Mouse (Mus musculus): ENCODE measurements around the gene Zfp456. TPM values are rescaled to one million over a fixed set of nuclear protein-coding genes. Genes with fewer than 3 reads are reported as not detected.
A peak's percentile ranks its signal among the peaks of the same experiment; 100 is the strongest.
"Not testable (repeated sequence)": the region's sequence is repeated elsewhere in the genome, so short reads cannot be mapped to it uniquely, and the experiment has no call there.

Gene Zfp456
- 0.52 and 1.0 TPM in 2 replicates for polyA plus RNA-seq (2015; fragmentation: Nextera tagmentation; extraction: Ambion mirVana)

GRCm38 (mm10) chr13:67375050-67375911 is at the start of gene Zfp456, which contains the start of gene Gm28041:
Gene Zfp456 (minus strand): TSS chr13:67375810.
Gene Gm28041 (minus strand): TSS chr13:67375733.
- not testable (repeated sequence) for H3K9me3 ChIP-seq; H3K27me3 ChIP-seq; H3K27ac ChIP-seq; H3K36me3 ChIP-seq; H3K4me1 ChIP-seq (replicated peaks)
- WGBS, result 19% methylated on average over 15 of the region's 15 CpGs
- Histone ChIP-seq H3K4me3 (replicated peaks) (peak within 1 kb of the TSS; percentile 35), H3K4me2 (replicated peaks) (peak within 1 kb of the TSS; percentile 53), H3K9ac (replicated peaks) (0 out of 2 replicates have a peak within 1 kb of the TSS, but pooled peaks have one; percentile 2)
- peak; percentile 91 for ATAC-seq

- not testable (repeated sequence) for ATAC-seq; H3K4me1 ChIP-seq (replicated peaks); H3K36me3 ChIP-seq; H3K27ac ChIP-seq; H3K27me3 ChIP-seq; H3K9ac ChIP-seq (replicated peaks); H3K4me2 ChIP-seq (replicated peaks); H3K4me3 ChIP-seq (replicated peaks); H3K9me3 ChIP-seq
- WGBS, result 79% methylated on average over 2 of the region's 2 CpGs
These were observed 46.9 kb upstream of the Zfp456 start for GRCm38 (mm10) chr13:67422532-67422931.

GRCm38 (mm10) chr13:67421207-67421857 is 45.7 kb upstream of the Zfp456 start, which contains the start of gene Zfp459:
Gene Zfp459 (minus strand): TSS chr13:67421418.
- peak within 1 kb of the TSS; percentile 68 for H3K9ac ChIP-seq (replicated peaks)

DNA sequence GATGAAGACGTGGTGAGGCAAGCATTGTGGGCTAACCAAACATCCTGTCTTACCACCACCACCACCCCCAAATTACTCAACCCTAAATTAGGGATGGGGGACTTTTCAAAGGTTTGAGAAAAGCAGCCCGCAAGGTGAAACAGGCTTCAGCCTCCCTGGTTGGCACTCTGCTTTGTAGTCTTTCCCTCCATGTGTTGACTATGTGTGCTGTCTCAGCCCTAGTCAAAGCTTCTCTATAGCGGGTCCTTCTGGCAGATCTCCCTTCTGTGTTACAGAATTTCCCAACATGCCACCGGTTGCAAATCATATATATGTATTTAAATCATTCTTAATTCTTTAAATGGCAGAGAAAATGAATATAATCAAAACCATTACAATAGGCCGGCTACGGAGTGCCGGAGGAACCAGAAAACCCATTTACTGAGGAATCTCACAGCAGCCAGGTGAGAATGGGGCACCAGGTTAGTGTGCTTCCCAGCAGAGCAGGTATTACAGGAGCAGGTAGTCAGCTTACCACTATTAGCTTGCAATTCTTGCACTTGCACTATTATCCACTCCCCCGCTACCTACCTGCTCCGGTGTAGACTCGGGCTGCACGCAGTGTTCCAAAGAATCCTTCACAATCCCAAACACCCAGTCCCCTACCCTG is 45.1 kb upstream of the Zfp456 start:
- Histone ChIP-seq H3K27ac (no peak overlapping the region), H3K4me1 (replicated peaks) (peaks cover 6% of the 10 kb centered on the region; the same call in 1 of the 2 replicates), H3K9me3 (no peaks in the 10 kb centered on the region), H3K4me3 (replicated peaks) (peak overlapping the region; percentile 65), H3K27me3 (0 out of 2 replicates have a peak, but pooled peaks cover 4% of the 10 kb centered on the region), H3K4me2 (replicated peaks) (peak overlapping the region; percentile 88), H3K9ac (replicated peaks) (peak overlapping the region; percentile 68), H3K36me3 (no peaks in the 10 kb centered on the region)
- 39% methylated on average over 11 of the region's 11 CpGs for WGBS
- no peak for ATAC-seq

More at GRCm38 (mm10) chr13:67421207-67421857, 45.7 kb upstream of the Zfp456 start, which contains the start of gene Zfp459:
- H3K9me3 ChIP-seq, result no peaks in the 10 kb centered on the region
- peaks cover 6% of the 10 kb centered on the region; the same call in 1 of the 2 replicates for H3K4me1 ChIP-seq (replicated peaks)
- peak within 1 kb of the TSS; percentile 88 for H3K4me2 ChIP-seq (replicated peaks)
- no peaks in the 10 kb centered on the region for H3K36me3 ChIP-seq
- 0 out of 2 replicates have a peak, but pooled peaks cover 4% of the 10 kb centered on the region for H3K27me3 ChIP-seq
- 3% methylated on average over 22 of the region's 22 CpGs for WGBS
- H3K4me3 ChIP-seq (replicated peaks), result peak within 1 kb of the TSS; percentile 65
- no peak within 1 kb of the TSS for H3K27ac ChIP-seq
- peak; percentile 87 for ATAC-seq

DNA sequence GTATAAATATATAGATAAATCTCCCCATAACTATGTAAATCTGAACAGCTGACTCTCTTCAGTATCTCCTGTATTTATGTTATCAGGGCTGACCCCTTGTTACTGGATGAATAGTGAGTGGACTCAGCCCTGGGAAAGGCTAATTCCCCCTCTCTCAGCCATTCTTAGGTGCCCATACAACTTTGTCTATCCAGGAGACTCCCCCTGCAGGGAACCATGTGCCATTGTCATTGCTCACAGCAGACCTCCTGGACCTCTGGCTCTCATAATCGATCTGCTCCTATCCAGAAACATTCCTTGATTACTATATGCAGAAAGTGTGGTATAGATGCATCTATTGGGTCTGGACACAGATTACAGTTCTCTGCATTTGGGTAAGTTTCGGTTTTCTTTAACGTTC is 41.2 kb upstream of the Zfp456 start:
- Histone ChIP-seq H3K4me1 (replicated peaks) (peaks cover 6% of the 10 kb centered on the region; the same call in 1 of the 2 replicates), H3K4me3 (replicated peaks) (no peak overlapping the region), H3K9ac (replicated peaks) (no peak overlapping the region), H3K36me3 (no peaks in the 10 kb centered on the region), H3K9me3 (no peaks in the 10 kb centered on the region), H3K27ac (no peak overlapping the region), H3K27me3 (0 out of 2 replicates have a peak, but pooled peaks cover 4% of the 10 kb centered on the region), H3K4me2 (replicated peaks) (no peak overlapping the region)
- no peak for ATAC-seq
- WGBS, result 89% methylated on average over 3 of the region's 3 CpGs

DNA sequence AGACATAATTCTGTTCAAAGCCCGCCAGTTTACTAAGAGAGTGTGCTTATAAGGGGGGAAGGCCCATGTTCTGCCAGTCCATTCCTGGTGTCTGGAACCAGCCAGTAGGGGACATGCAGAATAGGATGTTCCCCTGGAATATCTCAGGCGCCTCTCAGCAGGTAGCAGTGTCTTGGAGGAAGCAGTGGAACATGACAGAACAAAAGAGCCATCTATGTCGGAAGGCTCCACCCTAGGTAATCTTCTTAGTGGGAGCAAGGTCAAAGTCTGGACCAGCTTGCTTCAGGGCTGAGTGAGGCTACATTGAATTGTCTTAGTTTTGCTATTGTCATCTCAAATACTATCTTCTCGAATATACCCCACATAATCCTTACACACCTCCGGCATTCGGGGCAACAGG is 40.1 kb upstream of the Zfp456 start:
- 89% methylated on average over 6 of the region's 6 CpGs for WGBS
- Histone ChIP-seq H3K27ac (no peak overlapping the region), H3K27me3 (0 out of 2 replicates have a peak, but pooled peaks cover 4% of the 10 kb centered on the region), H3K4me1 (replicated peaks) (peaks cover 3% of the 10 kb centered on the region; the same call in 1 of the 2 replicates), H3K9me3 (no peaks in the 10 kb centered on the region), H3K36me3 (no peaks in the 10 kb centered on the region), H3K4me3 (replicated peaks) (no peak overlapping the region), H3K4me2 (replicated peaks) (no peak overlapping the region), H3K9ac (replicated peaks) (no peak overlapping the region)
- no peak for ATAC-seq

- H3K4me2 ChIP-seq (replicated peaks); H3K9me3 ChIP-seq; H3K4me1 ChIP-seq (replicated peaks); H3K9ac ChIP-seq (replicated peaks); ATAC-seq; H3K4me3 ChIP-seq (replicated peaks); H3K36me3 ChIP-seq; H3K27me3 ChIP-seq; H3K27ac ChIP-seq: not testable (repeated sequence)
- WGBS, result 75% methylated on average over 3 of the region's 3 CpGs
These were observed 38.0 kb upstream of the Zfp456 start for GRCm38 (mm10) chr13:67413634-67414033.

GRCm38 (mm10) chr13:67399183-67399903 is 23.7 kb upstream of the Zfp456 start, which contains the start of gene Zfp429:
Gene Zfp429 (minus strand): TSS chr13:67399819.
- H3K27ac ChIP-seq; H3K9me3 ChIP-seq; H3K36me3 ChIP-seq; H3K27me3 ChIP-seq; H3K4me1 ChIP-seq (replicated peaks): not testable (repeated sequence)
- Histone ChIP-seq H3K4me2 (replicated peaks) (peak within 1 kb of the TSS; percentile 64), H3K9ac (replicated peaks) (peak within 1 kb of the TSS; percentile 67), H3K4me3 (replicated peaks) (peak within 1 kb of the TSS; percentile 62)
- 4% methylated on average over 14 of the region's 16 CpGs for WGBS
- ATAC-seq, result peak; percentile 97

DNA sequence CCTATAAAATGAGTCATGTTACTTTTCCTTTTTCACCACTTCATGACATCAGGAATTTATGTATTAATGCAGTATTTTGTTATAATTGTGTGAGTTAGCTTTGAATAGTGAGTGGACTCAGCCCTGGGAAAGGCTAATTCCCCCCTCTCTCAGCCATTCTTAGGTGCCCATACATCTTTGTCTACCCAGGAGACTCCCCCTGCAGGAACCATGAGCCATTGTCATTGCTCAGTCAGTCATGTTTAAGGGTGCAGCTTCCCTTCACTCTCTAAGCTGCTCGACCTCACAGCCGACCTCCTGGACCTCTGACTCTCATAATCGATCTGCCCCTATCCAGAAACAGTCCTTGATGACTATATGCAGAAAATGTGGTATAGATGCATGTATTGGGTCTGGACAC is 645 bp upstream of the Zfp456 start:
- H3K36me3 ChIP-seq; H3K4me3 ChIP-seq (replicated peaks); H3K4me1 ChIP-seq (replicated peaks); H3K27me3 ChIP-seq; H3K4me2 ChIP-seq (replicated peaks); H3K27ac ChIP-seq; H3K9me3 ChIP-seq; H3K9ac ChIP-seq (replicated peaks); ATAC-seq: not testable (repeated sequence)
- 60% methylated on average over 3 of the region's 3 CpGs for WGBS

- ATAC-seq, result peak; percentile 98
- no peaks in the 10 kb centered on the region for H3K27me3 ChIP-seq
- H3K27ac ChIP-seq, result no peak within 1 kb of the TSS
- H3K9ac ChIP-seq (replicated peaks), result peak within 1 kb of the TSS; percentile 64
- no peaks in the 10 kb centered on the region for H3K9me3 ChIP-seq
- no peaks in the 10 kb centered on the region for H3K36me3 ChIP-seq
- H3K4me2 ChIP-seq (replicated peaks), result peak within 1 kb of the TSS; percentile 73
- WGBS, result under 1% methylated on average over 15 of the region's 15 CpGs
- H3K4me3 ChIP-seq (replicated peaks), result peak within 1 kb of the TSS; percentile 58
- H3K4me1 ChIP-seq (replicated peaks), result peaks cover 10% of the 10 kb centered on the region
These were observed 15.4 kb downstream of the Zfp456 start, which contains the start of the genes Gm28044 and Zfp953 for GRCm38 (mm10) chr13:67360131-67360744. Gene Gm28044 (minus strand): TSS chr13:67360536. Gene Zfp953 (minus strand): TSS chr13:67360605.

DNA sequence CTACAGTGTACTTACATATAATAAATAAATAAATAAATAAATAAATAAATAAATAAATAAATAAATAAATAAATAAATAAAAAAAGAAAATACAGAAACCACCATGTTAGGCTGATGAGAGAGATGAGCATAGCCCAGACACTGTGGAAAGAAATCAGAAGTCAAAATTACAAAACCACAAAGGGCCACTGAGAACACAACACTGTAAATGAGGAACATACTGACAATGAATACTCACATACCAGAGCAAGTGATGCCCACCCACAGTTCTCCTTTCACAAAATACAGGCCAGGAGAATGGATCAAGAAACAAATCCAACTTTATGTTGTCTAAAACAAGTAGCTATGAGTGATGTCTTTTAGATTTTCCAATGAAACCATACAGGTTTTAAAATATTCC is 23.8 kb downstream of the Zfp456 start:
- Histone ChIP-seq H3K27me3 (no peaks in the 10 kb centered on the region), H3K9ac (replicated peaks) (no peak overlapping the region), H3K27ac (no peak overlapping the region), H3K4me2 (replicated peaks) (no peak overlapping the region), H3K4me3 (replicated peaks) (no peak overlapping the region), H3K36me3 (no peaks in the 10 kb centered on the region), H3K9me3 (no peaks in the 10 kb centered on the region), H3K4me1 (replicated peaks) (no peaks in the 10 kb centered on the region)
- ATAC-seq, result no peak
